In the genomic region with DNA sequence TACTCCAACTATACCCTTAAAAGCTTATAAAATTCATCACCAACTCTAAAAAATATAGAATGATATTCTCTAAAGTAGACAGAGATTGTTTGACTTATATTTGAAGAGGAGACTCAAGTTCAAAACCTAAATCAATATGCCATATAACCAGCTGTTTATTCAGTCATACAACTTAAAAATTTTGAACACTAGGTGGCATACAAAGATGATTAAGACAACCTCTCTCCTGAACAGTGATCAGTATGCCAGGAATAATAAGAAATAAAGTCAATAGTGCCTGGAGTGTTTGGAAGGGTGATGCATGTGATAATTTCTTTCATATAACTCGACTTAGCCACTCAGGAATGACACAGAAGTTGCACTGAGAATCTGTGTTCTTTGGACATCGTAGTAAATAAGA, we compare ENCODE assay signal across 21 mouse cellular contexts.
A peak's percentile ranks its signal among the peaks of the same experiment; 100 is the strongest.
DNase-seq lines count a peak whose midpoint lies in the region; ATAC-seq and TF ChIP-seq lines count a peak whose summit lies in the region.
"Had no signal": no experiment of that assay in that cellular context is flagged by ENCODE, and none has a peak within 500 bp of the region (broad histone marks: within the 10 kb centered on the region; RNA-seq: fewer than 3 reads in every experiment).

No protein-coding gene starts in this region.

- H3K27ac ChIP-seq in heart, postnatal 0 days (ENCODE audit: low read depth), result no peak overlapping the region
- H3K27ac ChIP-seq in limb, embryonic 14.5 days (replicated peaks; ENCODE audit: low read depth, low read length), result no peak overlapping the region
- no peak overlapping the region for H3K27ac ChIP-seq in limb, embryonic 10.5 days
- H3K27ac ChIP-seq: forebrain, embryonic 10.5 days; heart, embryonic 10.5 days; hindbrain, embryonic 12.5 days; liver, embryonic 14.5 days; midbrain, embryonic 15.5 days had no signal

- no peaks in the 10 kb centered on the region for H3K27me3 ChIP-seq in heart, postnatal 0 days (ENCODE audit: control insufficient read depth, insufficient read depth, low read length)
- H3K27me3 ChIP-seq in limb, embryonic 14.5 days (ENCODE audit: control insufficient read depth, insufficient read depth, low read length), result no peaks in the 10 kb centered on the region
- H3K27me3 ChIP-seq in limb, embryonic 10.5 days (ENCODE audit: low read depth, poor library complexity, severe bottlenecking), result no peaks in the 10 kb centered on the region
- H3K27me3 ChIP-seq: hindbrain, embryonic 12.5 days; midbrain, embryonic 15.5 days had no signal

- H3K4me3 ChIP-seq in heart, postnatal 0 days (ENCODE audit: low read depth, low read length), result no peak overlapping the region
- H3K4me3 ChIP-seq in limb, embryonic 14.5 days (replicated peaks; ENCODE audit: low read length), result no peak overlapping the region
- H3K4me3 ChIP-seq in limb, embryonic 10.5 days, result no peak overlapping the region
- H3K4me3 ChIP-seq: forebrain, embryonic 10.5 days; heart, embryonic 10.5 days; hindbrain, embryonic 12.5 days; midbrain, embryonic 15.5 days had no signal

- H3K4me1 ChIP-seq in heart, postnatal 0 days (ENCODE audit: control insufficient read depth, insufficient read depth), result peaks cover 6% of the 10 kb centered on the region; the same call in 1 of the 2 replicates
- no peaks in the 10 kb centered on the region for H3K4me1 ChIP-seq in limb, embryonic 14.5 days (ENCODE audit: control insufficient read depth, insufficient read depth, low read length)
- H3K4me1 ChIP-seq in limb, embryonic 10.5 days, result no peaks in the 10 kb centered on the region
- H3K4me1 ChIP-seq: heart, embryonic 10.5 days; midbrain, embryonic 15.5 days had no signal

- 0 out of 2 replicates have a peak, but pooled peaks have one; percentile 2 for TF ChIP-seq CTCF in heart, postnatal 0 days (IDR thresholded peaks at IDR 0.05; ENCODE audit: low read depth)

- H3K36me3 ChIP-seq in heart, postnatal 0 days (replicated peaks; ENCODE audit: control insufficient read depth, insufficient read depth, low read length), result peaks cover 25% of the 10 kb centered on the region
- no peaks in the 10 kb centered on the region for H3K36me3 ChIP-seq in limb, embryonic 14.5 days (ENCODE audit: control insufficient read depth, insufficient read depth, low read length)
- H3K36me3 ChIP-seq in limb, embryonic 10.5 days, result no peaks in the 10 kb centered on the region
- H3K36me3 ChIP-seq: forebrain, embryonic 10.5 days; hindbrain, embryonic 12.5 days; midbrain, embryonic 15.5 days had no signal

- no peak for ATAC-seq in heart, postnatal 0 days (ENCODE audit: insufficient read depth, low read depth)
- ATAC-seq in limb, embryonic 14.5 days (ENCODE audit: low FRiP score, low read depth), result no peak
- ATAC-seq: midbrain, embryonic 15.5 days had no signal

- no peak overlapping the region for H3K9ac ChIP-seq in heart, postnatal 0 days (replicated peaks; ENCODE audit: low read depth, low read length)
- H3K9ac ChIP-seq in limb, embryonic 14.5 days (ENCODE audit: low read depth, low read length, severe bottlenecking), result no peak overlapping the region
- H3K9ac ChIP-seq: hindbrain, embryonic 12.5 days; liver, embryonic 14.5 days; midbrain, embryonic 15.5 days had no signal

- TF ChIP-seq EP300 in heart, postnatal 0 days (IDR thresholded peaks at IDR 0.05; ENCODE audit: low read depth), result no peak

- H3K4me2 ChIP-seq in heart, postnatal 0 days (ENCODE audit: low read depth, low read length), result no peak overlapping the region
- no peak overlapping the region for H3K4me2 ChIP-seq in limb, embryonic 14.5 days (replicated peaks; ENCODE audit: low read depth, low read length, severe bottlenecking)
- H3K4me2 ChIP-seq: hindbrain, embryonic 12.5 days; midbrain, embryonic 15.5 days had no signal

- no peak for DNase-seq in heart, postnatal 0 days (ENCODE audit: low spot score)
- no peak for DNase-seq in heart, postnatal 25 days (ENCODE audit: low spot score)
- DNase-seq in limb, embryonic 14.5 days (ENCODE audit: low spot score), result peak; percentile 39
- DNase-seq in limb, embryonic 10.5 days (ENCODE audit: low spot score), result no peak
- DNase-seq in 3T3-L1 (ENCODE audit: low read depth, low spot score) (peak; percentile 68), MEL-GATA-1-ER (ENCODE audit: extremely low read depth, low read depth) (peak; percentile 5)
- DNase-seq in frontal cortex, postnatal 10 days (ENCODE audit: low spot score in 2 of 2), result no peak
- DNase-seq: adrenal gland, postnatal 25 days; cerebellum, adult 11 months; cerebellum, postnatal 36 days; gastrocnemius, postnatal 36 days; heart, postnatal 10 days; kidney, adult 11 months; lung, postnatal 10 days; right cerebral cortex, postnatal 25 days; thymus, adult 18-20 months had no signal

- 84% methylated on average over 2 of the region's 2 CpGs for WGBS in heart, postnatal 0 days
- WGBS in limb, embryonic 14.5 days, result 78% methylated on average over 2 of the region's 2 CpGs
- WGBS in limb, embryonic 10.5 days, result 90% methylated on average over 2 of the region's 2 CpGs

- H3K9me3 ChIP-seq in heart, postnatal 0 days (replicated peaks; ENCODE audit: control insufficient read depth, low read length), result no peaks in the 10 kb centered on the region
- H3K9me3 ChIP-seq in limb, embryonic 14.5 days (ENCODE audit: control insufficient read depth, low read length), result no peaks in the 10 kb centered on the region
- H3K9me3 ChIP-seq in limb, embryonic 10.5 days (replicated peaks), result no peaks in the 10 kb centered on the region
- H3K9me3 ChIP-seq: forebrain, embryonic 10.5 days; heart, embryonic 10.5 days; hindbrain, embryonic 12.5 days; midbrain, embryonic 15.5 days had no signal

- intact Hi-C loops in heart, postnatal 25 days (cut with DNase I), result no loop called here

- TF ChIP-seq POLR2A in limb, embryonic 14.5 days (IDR thresholded peaks at IDR 0.05; ENCODE audit: borderline replicate concordance, extremely low read depth, insufficient read depth, insufficient read length), result no peak

Comparison
In these comparisons a context has a peak if more than half of its experiments do, and no peak if none do; other contexts are left out.
1. DNase-seq: peak in limb, embryonic 14.5 days (single experiment), 3T3-L1 (single experiment) and MEL-GATA-1-ER (single experiment); none in heart, postnatal 0 days (single experiment), heart, postnatal 25 days (single experiment), limb, embryonic 10.5 days (single experiment) and frontal cortex, postnatal 10 days (0 of 2).